Comparison of ENCODE assay signal across 17 mouse cellular contexts in the genomic region with DNA sequence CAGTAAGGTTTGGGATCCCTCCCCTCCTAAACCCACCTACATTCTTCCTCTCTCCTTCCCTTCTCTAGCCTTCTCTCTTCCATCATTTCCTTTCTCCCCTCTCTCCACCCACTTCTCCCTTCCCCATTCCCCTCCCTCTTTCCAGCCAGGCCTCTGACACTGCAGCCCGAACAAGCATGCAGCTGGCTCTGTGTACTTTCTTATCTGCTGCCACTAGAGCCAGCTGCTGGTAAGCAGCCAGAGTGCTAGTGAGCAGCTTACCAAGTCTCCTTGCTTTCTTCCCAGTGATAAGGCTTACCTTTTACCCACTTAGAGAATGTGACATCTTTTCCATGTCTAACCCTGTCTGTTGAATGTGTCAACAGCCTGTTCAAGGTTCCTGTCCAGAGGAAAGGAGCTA.
DNase-seq lines count a peak whose midpoint lies in the region; ATAC-seq and TF ChIP-seq lines count a peak whose summit lies in the region.
"Had no signal": no experiment of that assay in that cellular context is flagged by ENCODE, and none has a peak within 500 bp of the region (broad histone marks: within the 10 kb centered on the region; RNA-seq: fewer than 3 reads in every experiment).

No protein-coding gene starts in this region.

- no peaks in the 10 kb centered on the region for H3K27me3 ChIP-seq in lung, embryonic 16.5 days (ENCODE audit: control insufficient read depth, insufficient read depth, low read depth, low read length)
- no peaks in the 10 kb centered on the region for H3K27me3 ChIP-seq in heart, embryonic 14.5 days (ENCODE audit: control insufficient read depth, insufficient read depth, low read length)
- no peaks in the 10 kb centered on the region for H3K27me3 ChIP-seq in intestine, postnatal 0 days (replicated peaks; ENCODE audit: control insufficient read depth, insufficient read depth, low read length)
- H3K27me3 ChIP-seq: embryonic facial prominence, embryonic 13.5 days; hindbrain, embryonic 12.5 days; limb, embryonic 12.5 days; midbrain, embryonic 12.5 days had no signal

- no peak overlapping the region for H3K9ac ChIP-seq in lung, embryonic 16.5 days (ENCODE audit: low read length)
- no peak overlapping the region for H3K9ac ChIP-seq in heart, embryonic 14.5 days (ENCODE audit: low read length)
- H3K9ac ChIP-seq in intestine, postnatal 0 days (ENCODE audit: low read depth, low read length): no peak overlapping the region
- H3K9ac ChIP-seq: embryonic facial prominence, embryonic 13.5 days; hindbrain, embryonic 12.5 days; limb, embryonic 12.5 days; midbrain, embryonic 12.5 days had no signal

- H3K4me2 ChIP-seq in lung, embryonic 16.5 days (ENCODE audit: low read depth, low read length): no peak overlapping the region
- H3K4me2 ChIP-seq in heart, embryonic 14.5 days (ENCODE audit: low read length): peak overlapping the region; percentile 1; the same call in 1 of the 2 replicates
- no peak overlapping the region for H3K4me2 ChIP-seq in intestine, postnatal 0 days (replicated peaks; ENCODE audit: low read depth)
- H3K4me2 ChIP-seq: embryonic facial prominence, embryonic 13.5 days; hindbrain, embryonic 12.5 days; limb, embryonic 12.5 days; midbrain, embryonic 12.5 days had no signal

- peak; percentile 38; the same call in 1 of the 2 replicates for ATAC-seq in lung, embryonic 16.5 days (ENCODE audit: low read depth)
- ATAC-seq in heart, embryonic 14.5 days (ENCODE audit: insufficient number of reproducible peaks, insufficient read depth, low FRiP score, low read depth): peak; percentile 56; the same call in 1 of the 2 replicates
- peak; percentile 54; the same call in 1 of the 2 replicates for ATAC-seq in intestine, postnatal 0 days

- no peaks in the 10 kb centered on the region for H3K9me3 ChIP-seq in lung, embryonic 16.5 days (ENCODE audit: control insufficient read depth, low read length)
- H3K9me3 ChIP-seq in heart, embryonic 14.5 days (ENCODE audit: control insufficient read depth, low read length): no peaks in the 10 kb centered on the region
- no peaks in the 10 kb centered on the region for H3K9me3 ChIP-seq in intestine, postnatal 0 days (ENCODE audit: control insufficient read depth)
- H3K9me3 ChIP-seq: embryonic facial prominence, embryonic 13.5 days; forebrain, embryonic 10.5 days; hindbrain, embryonic 12.5 days; limb, embryonic 12.5 days; midbrain, embryonic 12.5 days had no signal

- no peaks in the 10 kb centered on the region for H3K4me1 ChIP-seq in lung, embryonic 16.5 days (replicated peaks; ENCODE audit: control insufficient read depth, insufficient read depth, low read length)
- H3K4me1 ChIP-seq in heart, embryonic 14.5 days (ENCODE audit: control insufficient read depth in 2 of 2, insufficient read depth in 2 of 2, low read length in 2 of 2): peaks cover 11 to 36% of the 10 kb centered on the region in 2 experiments
- H3K4me1 ChIP-seq in intestine, postnatal 0 days (replicated peaks; ENCODE audit: control insufficient read depth, insufficient read depth, low read length): no peaks in the 10 kb centered on the region
- H3K4me1 ChIP-seq: embryonic facial prominence, embryonic 13.5 days had no signal

- no peak for DNase-seq in lung, postnatal 25 days (ENCODE audit: low spot score)
- DNase-seq in adipocyte (ENCODE audit: low spot score): peak; percentile 28
- no peak for DNase-seq in right cerebral cortex, postnatal 14 days
- no peak for DNase-seq in right cerebral cortex, adult 18-20 months
- DNase-seq in gastrocnemius, postnatal 4 days (ENCODE audit: low spot score in 2 of 2): no peak
- DNase-seq: adrenal gland, postnatal 36 days; cerebellum, postnatal 25 days; kidney, adult 18-20 months; kidney, postnatal 4 days had no signal

- TF ChIP-seq CTCF in intestine, postnatal 0 days (IDR thresholded peaks at IDR 0.05; ENCODE audit: low read depth): no peak

- 11% methylated on average over 1 of the region's 1 CpGs for WGBS in lung, embryonic 16.5 days
- 5% methylated on average over 1 of the region's 1 CpGs for WGBS in heart, embryonic 14.5 days
- WGBS in intestine, postnatal 0 days: 10% methylated on average over 1 of the region's 1 CpGs

- H3K4me3 ChIP-seq in lung, embryonic 16.5 days (ENCODE audit: low read length): no peak overlapping the region
- no peak overlapping the region for H3K4me3 ChIP-seq in heart, embryonic 14.5 days (ENCODE audit: control insufficient read depth in 1 of 2, insufficient read depth in 1 of 2, low read depth in 1 of 2, low read length in 2 of 2)
- H3K4me3 ChIP-seq in intestine, postnatal 0 days (ENCODE audit: low read depth, low read length): no peak overlapping the region
- H3K4me3 ChIP-seq: embryonic facial prominence, embryonic 13.5 days; forebrain, embryonic 10.5 days; hindbrain, embryonic 12.5 days; limb, embryonic 12.5 days; midbrain, embryonic 12.5 days had no signal

- H3K36me3 ChIP-seq in lung, embryonic 16.5 days (ENCODE audit: control insufficient read depth, insufficient read depth, low read length): no peaks in the 10 kb centered on the region
- no peaks in the 10 kb centered on the region for H3K36me3 ChIP-seq in heart, embryonic 14.5 days (ENCODE audit: control insufficient read depth, insufficient read depth, low read length)
- no peaks in the 10 kb centered on the region for H3K36me3 ChIP-seq in intestine, postnatal 0 days (ENCODE audit: control insufficient read depth, insufficient read depth)
- H3K36me3 ChIP-seq: embryonic facial prominence, embryonic 13.5 days; forebrain, embryonic 10.5 days; hindbrain, embryonic 12.5 days; limb, embryonic 12.5 days; midbrain, embryonic 12.5 days had no signal

- no peak overlapping the region for H3K27ac ChIP-seq in lung, embryonic 16.5 days (ENCODE audit: low read length)
- H3K27ac ChIP-seq in heart, embryonic 14.5 days (replicated peaks in 1 of 2; ENCODE audit: control insufficient read depth in 1 of 2, insufficient read depth in 1 of 2, low read depth in 2 of 2, low read length in 2 of 2): peak overlapping the region; percentile 66 to 71
- H3K27ac ChIP-seq in intestine, postnatal 0 days (ENCODE audit: low read depth, low read length): no peak overlapping the region
- H3K27ac ChIP-seq: embryonic facial prominence, embryonic 13.5 days; forebrain, embryonic 10.5 days; hindbrain, embryonic 12.5 days; limb, embryonic 12.5 days; midbrain, embryonic 12.5 days had no signal

Comparison
In these comparisons a context has a peak if more than half of its experiments do, and no peak if none do; other contexts are left out.
1. H3K27ac ChIP-seq: peak in heart, embryonic 14.5 days (2 of 2); none in lung, embryonic 16.5 days (single experiment) and intestine, postnatal 0 days (single experiment).
2. Peak in every context shown above with its lines, with median percentiles within 50 percentile points of each other: ATAC-seq.